Mouse (Mus musculus) forebrain, embryonic 13.5 days (tissue): ENCODE results near the gene Slc35b4. TPM values are rescaled to one million over a fixed set of nuclear protein-coding genes. Genes with fewer than 3 reads are reported as not detected.

Experiments used
- ATAC-seq: fragments of 200-750 bp; cut with Nextera tagmentation; 2 replicates; pipeline ENCODE4 v1.8.0; 2017
- H3K27ac ChIP-seq: fragments of 300-500 bp; sonication (generic); 2 replicates; pipeline ENCODE4 v1.5.1; 2015; ENCODE audit warnings: inconsistent platforms, mild to moderate bottlenecking, moderate library complexity
- H3K27me3 ChIP-seq: fragments of 300-500 bp; sonication (generic); 2 replicates; pipeline ENCODE4 v1.6.1; 2015; ENCODE audit warnings: mild to moderate bottlenecking, inconsistent platforms
- H3K36me3 ChIP-seq: fragments of 300-500 bp; sonication (generic); 2 replicates; pipeline ENCODE4 v1.6.1; 2015; ENCODE audit warnings: mild to moderate bottlenecking, inconsistent platforms; ENCODE audit not compliant: poor library complexity, severe bottlenecking
- H3K4me1 ChIP-seq: fragments of 300-500 bp; sonication (generic); 2 replicates; pipeline ENCODE4 v1.6.1; 2015; ENCODE audit warnings: inconsistent platforms
- H3K4me2 ChIP-seq: fragments of 300-500 bp; sonication (generic); 2 replicates; pipeline ENCODE4 v1.6.1; 2015; ENCODE audit warnings: inconsistent platforms, mild to moderate bottlenecking, moderate library complexity
- H3K4me3 ChIP-seq: fragments of 300-500 bp; sonication (generic); 2 replicates; pipeline ENCODE4 v1.5.1; 2015; ENCODE audit warnings: mild to moderate bottlenecking, inconsistent platforms
- H3K9ac ChIP-seq: fragments of 300-500 bp; sonication (generic); 2 replicates; pipeline ENCODE4 v1.6.1; 2015; ENCODE audit warnings: mild to moderate bottlenecking, inconsistent platforms
- H3K9me3 ChIP-seq: fragments of 300-500 bp; sonication (generic); replicated peaks from 2 replicates; pipeline ENCODE4 v1.6.1; 2016; ENCODE audit warnings: inconsistent platforms
- WGBS: fragments of 180-500 bp; shearing (Covaris S2); methylation state at CpG from one replicate; pipeline ENCODE4 v1.1.7; 2015; 5-methylcytosine and 5-hydroxymethylcytosine counted together
- polyA plus RNA-seq: library from polyadenylated mRNA; unstranded; fragments of >200 nt; fragmentation: Nextera tagmentation; extraction: Ambion mirVana; gene quantifications from 2 replicates; pipeline ENCODE4 v1.2.1, GENCODE M21; 2015

Gene Slc35b4
- polyA plus RNA-seq, 1 experiment from 2014 or later: 37.9 TPM

DNA sequence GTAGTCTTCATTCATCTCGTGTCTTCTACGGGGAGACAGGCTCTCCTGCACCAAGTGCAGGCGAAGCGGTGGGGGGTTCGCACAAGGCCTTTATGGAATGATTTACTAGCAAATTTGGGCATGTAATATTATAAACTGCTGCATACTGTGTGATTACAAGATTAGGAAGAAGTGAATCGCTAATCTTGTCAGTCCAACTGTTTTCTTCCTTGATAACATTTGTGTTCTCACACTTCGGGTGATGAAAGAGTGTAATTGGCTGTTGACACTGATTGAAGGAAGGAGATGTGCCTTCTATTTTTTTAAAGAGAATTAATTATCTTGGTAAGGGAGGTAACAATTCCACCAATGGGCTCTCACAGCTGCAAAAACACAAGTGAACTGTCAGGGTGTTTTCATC lies 28.3 kb downstream of the Slc35b4 start:
- Histone ChIP-seq H3K9ac (no peak overlapping the region), H3K27me3 (no peaks in the 10 kb centered on the region), H3K4me3 (no peak overlapping the region), H3K27ac (peak overlapping the region; percentile 21; the same call in 1 of the 2 replicates), H3K9me3 (no peaks in the 10 kb centered on the region), H3K4me2 (no peak overlapping the region), H3K36me3 (no peaks in the 10 kb centered on the region), H3K4me1 (peaks cover 24% of the 10 kb centered on the region)
- 68% methylated on average over 7 of the region's 7 CpGs for WGBS
- ATAC-seq: peak; percentile 39; the same call in 1 of the 2 replicates

GRCm38 (mm10) chr6:34148021-34148420 lies 28.9 kb downstream of the Slc35b4 start:
- ATAC-seq: peak; percentile 55; the same call in 1 of the 2 replicates
- H3K27ac ChIP-seq: peak overlapping the region; percentile 21; the same call in 1 of the 2 replicates
- no peak overlapping the region for H3K4me2 ChIP-seq
- no peak overlapping the region for H3K4me3 ChIP-seq
- no peaks in the 10 kb centered on the region for H3K27me3 ChIP-seq
- peaks cover 18% of the 10 kb centered on the region for H3K4me1 ChIP-seq
- no peaks in the 10 kb centered on the region for H3K36me3 ChIP-seq
- no peaks in the 10 kb centered on the region for H3K9me3 ChIP-seq
- 78% methylated on average over 3 of the region's 3 CpGs for WGBS
- no peak overlapping the region for H3K9ac ChIP-seq

DNA sequence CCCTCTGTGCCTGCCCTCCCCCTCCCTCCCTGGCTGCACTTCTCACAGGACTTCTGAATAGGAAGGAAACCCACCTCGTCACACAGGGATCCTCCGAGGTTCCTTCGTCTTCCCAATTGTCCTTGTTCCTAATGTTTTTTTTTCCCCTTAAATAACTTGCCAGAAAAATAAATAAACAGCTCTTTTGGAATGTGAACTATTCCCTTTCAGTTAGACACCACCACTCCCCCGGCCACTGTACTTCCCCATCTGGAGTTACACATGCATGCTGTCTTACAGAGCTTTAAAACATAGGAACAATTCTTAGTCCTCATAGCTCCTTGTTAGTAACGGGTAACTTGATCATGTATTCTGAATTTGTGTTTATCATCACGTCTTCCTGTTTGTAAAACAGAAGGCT lies 30.9 kb downstream of the Slc35b4 start:
- no peak for ATAC-seq
- 77% methylated on average over 6 of the region's 6 CpGs for WGBS
- no peaks in the 10 kb centered on the region for H3K27me3 ChIP-seq
- H3K4me2 ChIP-seq: no peak overlapping the region
- H3K27ac ChIP-seq: no peak overlapping the region
- no peak overlapping the region for H3K9ac ChIP-seq
- peaks cover 15% of the 10 kb centered on the region; the same call in 1 of the 2 replicates for H3K4me1 ChIP-seq
- no peaks in the 10 kb centered on the region for H3K36me3 ChIP-seq
- H3K9me3 ChIP-seq: no peaks in the 10 kb centered on the region
- H3K4me3 ChIP-seq: no peak overlapping the region

GRCm38 (mm10) chr6:34142931-34143330 lies 34.0 kb downstream of the Slc35b4 start:
- H3K9ac ChIP-seq: no peak overlapping the region
- H3K27me3 ChIP-seq: no peaks in the 10 kb centered on the region
- H3K4me1 ChIP-seq: 0 out of 2 replicates have a peak, but pooled peaks cover 5% of the 10 kb centered on the region
- H3K27ac ChIP-seq: no peak overlapping the region
- WGBS: 61% methylated on average over 11 of the region's 11 CpGs
- H3K4me3 ChIP-seq: no peak overlapping the region
- no peak overlapping the region for H3K4me2 ChIP-seq
- no peaks in the 10 kb centered on the region for H3K9me3 ChIP-seq
- ATAC-seq: no peak
- H3K36me3 ChIP-seq: no peaks in the 10 kb centered on the region

GRCm38 (mm10) chr6:34138366-34138765 lies 38.5 kb downstream of the Slc35b4 start:
- Histone ChIP-seq H3K36me3 (no peaks in the 10 kb centered on the region), H3K4me2 (no peak overlapping the region), H3K27me3 (no peaks in the 10 kb centered on the region), H3K9me3 (no peaks in the 10 kb centered on the region), H3K27ac (no peak overlapping the region), H3K9ac (no peak overlapping the region), H3K4me1 (0 out of 2 replicates have a peak, but pooled peaks cover 7% of the 10 kb centered on the region), H3K4me3 (no peak overlapping the region)
- ATAC-seq: no peak
- WGBS: 89% methylated on average over 3 of the region's 3 CpGs

DNA sequence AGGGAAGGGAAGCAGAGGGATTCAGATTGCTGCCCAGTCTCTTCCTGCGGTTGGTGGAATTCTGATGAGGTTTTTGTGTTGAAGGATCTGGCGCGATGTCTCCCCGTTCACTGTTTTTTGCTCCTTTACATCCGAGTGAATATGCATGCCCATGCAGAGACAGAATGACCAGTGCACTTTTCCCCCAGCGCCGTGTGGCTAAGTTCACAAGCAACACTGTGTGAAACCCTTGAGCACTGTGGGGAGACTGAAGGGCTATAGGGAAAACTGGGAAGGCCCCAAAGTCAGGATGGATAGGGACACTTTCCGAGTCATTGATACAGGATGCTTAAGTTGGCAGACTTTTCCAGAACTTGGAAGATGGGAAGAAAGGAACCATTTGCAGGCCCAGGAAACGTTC lies 44.5 kb downstream of the Slc35b4 start:
- ATAC-seq: no peak
- H3K9ac ChIP-seq: no peak overlapping the region
- H3K27ac ChIP-seq: no peak overlapping the region
- H3K4me1 ChIP-seq: no peaks in the 10 kb centered on the region
- H3K4me3 ChIP-seq: no peak overlapping the region
- 91% methylated on average over 9 of the region's 9 CpGs for WGBS
- no peaks in the 10 kb centered on the region for H3K9me3 ChIP-seq
- H3K27me3 ChIP-seq: no peaks in the 10 kb centered on the region
- H3K4me2 ChIP-seq: no peak overlapping the region
- no peaks in the 10 kb centered on the region for H3K36me3 ChIP-seq

GRCm38 (mm10) chr6:34129261-34129660 lies 47.6 kb downstream of the Slc35b4 start:
- no peaks in the 10 kb centered on the region for H3K27me3 ChIP-seq
- 86% methylated on average over 2 of the region's 2 CpGs for WGBS
- no peak for ATAC-seq

DNA sequence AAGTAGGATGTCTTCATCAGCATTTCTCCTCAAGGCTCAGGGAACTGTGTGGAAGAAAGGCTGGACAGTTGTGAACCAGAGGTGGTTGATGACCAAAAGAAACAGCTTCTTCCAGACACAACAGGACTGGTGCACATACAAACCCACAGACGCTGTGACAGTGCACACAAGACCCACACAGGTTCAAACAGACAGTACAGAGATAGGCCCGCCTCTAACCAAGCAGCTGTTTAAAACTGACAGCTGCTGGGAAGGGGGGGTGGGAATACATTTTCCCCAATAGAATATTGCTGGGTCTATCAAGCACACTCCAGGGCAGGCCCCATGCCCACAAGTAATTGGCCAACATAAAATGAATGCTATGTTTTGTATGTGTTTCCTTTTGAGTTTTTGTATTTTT lies 52.5 kb downstream of the Slc35b4 start:
- Histone ChIP-seq H3K36me3 (no peaks in the 10 kb centered on the region), H3K27ac (no peak overlapping the region), H3K9me3 (no peaks in the 10 kb centered on the region), H3K4me3 (no peak overlapping the region), H3K27me3 (no peaks in the 10 kb centered on the region), H3K4me2 (no peak overlapping the region), H3K9ac (no peak overlapping the region), H3K4me1 (no peaks in the 10 kb centered on the region)
- ATAC-seq: no peak
- 77% methylated on average over 2 of the region's 2 CpGs for WGBS

More at GRCm38 (mm10) chr6:34129261-34129660, 47.6 kb downstream of the Slc35b4 start:
- no peak overlapping the region for H3K4me2 ChIP-seq
- H3K9me3 ChIP-seq: no peaks in the 10 kb centered on the region
- H3K4me1 ChIP-seq: no peaks in the 10 kb centered on the region
- no peak overlapping the region for H3K4me3 ChIP-seq
- H3K9ac ChIP-seq: no peak overlapping the region
- H3K36me3 ChIP-seq: no peaks in the 10 kb centered on the region
- no peak overlapping the region for H3K27ac ChIP-seq

- Histone ChIP-seq H3K9ac (no peak overlapping the region), H3K4me2 (no peak overlapping the region), H3K27ac (no peak overlapping the region), H3K9me3 (no peaks in the 10 kb centered on the region), H3K27me3 (no peaks in the 10 kb centered on the region), H3K36me3 (no peaks in the 10 kb centered on the region), H3K4me1 (no peaks in the 10 kb centered on the region), H3K4me3 (no peak overlapping the region)
- no peak for ATAC-seq
- 94% methylated on average over 7 of the region's 7 CpGs for WGBS
These were observed 60.0 kb downstream of the Slc35b4 start for GRCm38 (mm10) chr6:34116838-34117478.

- WGBS: 76% methylated on average over 6 of the region's 6 CpGs
- Histone ChIP-seq H3K4me2 (no peak overlapping the region), H3K9ac (no peak overlapping the region), H3K9me3 (no peaks in the 10 kb centered on the region), H3K36me3 (no peaks in the 10 kb centered on the region), H3K27ac (no peak overlapping the region), H3K4me3 (no peak overlapping the region), H3K4me1 (peaks cover 9% of the 10 kb centered on the region), H3K27me3 (no peaks in the 10 kb centered on the region)
- peak; percentile 36; the same call in 1 of the 2 replicates for ATAC-seq
These were observed 65.5 kb downstream of the Slc35b4 start for GRCm38 (mm10) chr6:34111406-34111805.

- Histone ChIP-seq H3K4me3 (no peak overlapping the region), H3K27ac (no peak overlapping the region; the same call in 1 of the 2 replicates), H3K4me2 (no peak overlapping the region), H3K27me3 (no peaks in the 10 kb centered on the region), H3K36me3 (no peaks in the 10 kb centered on the region), H3K9me3 (no peaks in the 10 kb centered on the region), H3K9ac (no peak overlapping the region), H3K4me1 (peaks cover 9% of the 10 kb centered on the region)
- ATAC-seq: no peak
- WGBS: 18% methylated on average over 10 of the region's 10 CpGs
These were observed 66.3 kb downstream of the Slc35b4 start for GRCm38 (mm10) chr6:34110571-34110970.
